Mouse (Mus musculus) hindbrain, embryonic 16.5 days (tissue): ENCODE results near the gene Dcaf11. TPM values are rescaled to one million over a fixed set of nuclear protein-coding genes. Genes with fewer than 3 reads are reported as not detected.

Experiments used
- ATAC-seq: fragments of 200-750 bp; cut with Nextera tagmentation; 2 replicates; pipeline ENCODE4 v1.8.0; 2017; ENCODE audit warnings: moderate TSS enrichment, moderate library complexity
- H3K27ac ChIP-seq: fragments of 300-500 bp; sonication (generic); 2 replicates; pipeline ENCODE4 v1.5.1; 2014; ENCODE audit warnings: low read depth, mild to moderate bottlenecking, control low read depth, low read length, moderate library complexity
- H3K27me3 ChIP-seq: fragments of 300-500 bp; sonication (generic); replicated peaks from 2 replicates; pipeline ENCODE4 v1.6.1; 2014; ENCODE audit warnings: low read length; ENCODE audit not compliant: control insufficient read depth, insufficient read depth
- H3K36me3 ChIP-seq: fragments of 300-500 bp; sonication (generic); 2 replicates; pipeline ENCODE4 v1.6.1; 2014; ENCODE audit warnings: mild to moderate bottlenecking, low read length, moderate library complexity, mixed read lengths; ENCODE audit not compliant: control insufficient read depth, insufficient read depth
- H3K4me1 ChIP-seq: fragments of 300-500 bp; sonication (generic); 2 replicates; pipeline ENCODE4 v1.6.1; 2014; ENCODE audit warnings: low read depth, low read length; ENCODE audit not compliant: control insufficient read depth, insufficient read depth
- H3K4me2 ChIP-seq: fragments of 300-500 bp; sonication (generic); 2 replicates; pipeline ENCODE4 v1.6.1; 2014; ENCODE audit warnings: mild to moderate bottlenecking, low read length, control low read depth, moderate library complexity
- H3K4me3 ChIP-seq: fragments of 300-500 bp; sonication (generic); 2 replicates; pipeline ENCODE4 v1.5.1; 2014; ENCODE audit warnings: mild to moderate bottlenecking, low read length, control low read depth, moderate library complexity
- H3K9ac ChIP-seq: fragments of 300-500 bp; sonication (generic); 2 replicates; pipeline ENCODE4 v1.6.1; 2014; ENCODE audit warnings: low read depth, mild to moderate bottlenecking, control low read depth, low read length, moderate library complexity
- H3K9me3 ChIP-seq: fragments of 300-500 bp; sonication (generic); 2 replicates; pipeline ENCODE4 v1.6.1; 2014; ENCODE audit warnings: mild to moderate bottlenecking, low read length, moderate library complexity; ENCODE audit not compliant: control insufficient read depth
- WGBS: fragments of 180-500 bp; shearing (Covaris S2); extraction: QIAGEN DNeasy Blood & Tissue Kit; methylation state at CpG from one replicate; pipeline ENCODE4 v1.1.7; 2014; 5-methylcytosine and 5-hydroxymethylcytosine counted together
- polyA plus RNA-seq: library from polyadenylated mRNA; unstranded; fragments of >200 nt; fragmentation: Nextera tagmentation; extraction: Ambion mirVana; gene quantifications from 2 replicates; pipeline ENCODE4 v1.2.1, GENCODE M21; 2015

Gene Dcaf11
- polyA plus RNA-seq = 110 and 127 TPM in 2 replicates

GRCm38 (mm10) chr14:55559799-55560201 lies at the start of gene Dcaf11:
Dcaf11 (plus strand) TSS chr14:55560006.
- H3K4me1 ChIP-seq = peaks cover 15% of the 10 kb centered on the region
- WGBS = under 1% methylated on average over 27 of the region's 27 CpGs
- H3K27me3 ChIP-seq = no peaks in the 10 kb centered on the region
- H3K4me2 ChIP-seq = peak within 1 kb of the TSS; percentile 87
- peak within 1 kb of the TSS; percentile 88 for H3K9ac ChIP-seq
- H3K4me3 ChIP-seq = peak within 1 kb of the TSS; percentile 67
- H3K36me3 ChIP-seq = peaks cover 5% of the 10 kb centered on the region
- H3K27ac ChIP-seq = peak within 1 kb of the TSS; percentile 98
- ATAC-seq = peak; percentile 76
- no peaks in the 10 kb centered on the region for H3K9me3 ChIP-seq

DNA sequence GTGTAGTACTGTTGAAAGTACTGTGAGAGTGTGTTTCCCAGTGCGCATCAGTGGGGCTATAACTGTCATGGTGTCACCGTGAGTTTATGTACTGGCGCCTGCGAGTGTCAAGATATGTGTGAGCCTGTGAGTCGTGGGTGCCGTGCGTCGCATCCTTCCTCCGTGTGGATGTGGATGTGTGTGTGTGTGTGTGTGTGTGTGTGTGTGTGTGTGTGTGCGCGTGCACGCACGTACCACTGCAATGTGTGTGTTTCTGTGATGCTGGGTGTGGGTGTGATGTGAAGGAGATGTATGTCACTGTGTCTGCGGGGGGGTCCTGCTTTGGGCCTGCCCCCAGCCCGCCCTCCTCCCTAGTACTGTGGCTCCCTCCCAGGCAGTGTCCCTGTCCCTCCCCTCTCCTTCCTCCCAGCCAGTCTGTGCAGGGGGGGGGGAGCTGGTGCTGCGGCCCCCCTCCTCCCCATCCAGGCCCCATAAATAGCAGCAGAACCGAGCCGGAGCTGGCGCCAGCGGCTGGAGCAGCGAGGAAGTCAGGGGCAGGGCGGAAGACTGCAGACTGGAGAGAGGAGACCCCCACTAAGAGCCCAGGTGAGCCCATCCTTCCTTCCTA lies 49.6 kb upstream of the Dcaf11 start, which contains the start of gene Cpne6:
Cpne6 (plus strand) TSS at position 321 of the 607 bp plus-strand sequence.
- ATAC-seq = peak; percentile 22; the same call in 1 of the 2 replicates
- Histone ChIP-seq H3K36me3 (peaks cover 8% of the 10 kb centered on the region), H3K4me2 (peak within 1 kb of the TSS; percentile 23; the same call in 1 of the 2 replicates), H3K9ac (peak within 1 kb of the TSS; percentile 55), H3K4me1 (peaks cover 5% of the 10 kb centered on the region; the same call in 1 of the 2 replicates), H3K9me3 (no peaks in the 10 kb centered on the region), H3K27ac (no peak within 1 kb of the TSS), H3K27me3 (no peaks in the 10 kb centered on the region), H3K4me3 (no peak within 1 kb of the TSS; the same call in 1 of the 2 replicates)
- 71% methylated on average over 21 of the region's 22 CpGs for WGBS

GRCm38 (mm10) chr14:55511037-55511436 lies 48.8 kb upstream of the Dcaf11 start:
- H3K27me3 ChIP-seq = no peaks in the 10 kb centered on the region
- H3K9ac ChIP-seq = peak overlapping the region; percentile 55; the same call in 1 of the 2 replicates
- peaks cover 5% of the 10 kb centered on the region; the same call in 1 of the 2 replicates for H3K4me1 ChIP-seq
- H3K9me3 ChIP-seq = no peaks in the 10 kb centered on the region
- H3K4me3 ChIP-seq = no peak overlapping the region; the same call in 1 of the 2 replicates
- no peak overlapping the region for H3K27ac ChIP-seq
- ATAC-seq = peak; percentile 63
- peak overlapping the region; percentile 23; the same call in 1 of the 2 replicates for H3K4me2 ChIP-seq
- 46% methylated on average over 7 of the region's 7 CpGs for WGBS
- H3K36me3 ChIP-seq = peaks cover 8% of the 10 kb centered on the region

DNA sequence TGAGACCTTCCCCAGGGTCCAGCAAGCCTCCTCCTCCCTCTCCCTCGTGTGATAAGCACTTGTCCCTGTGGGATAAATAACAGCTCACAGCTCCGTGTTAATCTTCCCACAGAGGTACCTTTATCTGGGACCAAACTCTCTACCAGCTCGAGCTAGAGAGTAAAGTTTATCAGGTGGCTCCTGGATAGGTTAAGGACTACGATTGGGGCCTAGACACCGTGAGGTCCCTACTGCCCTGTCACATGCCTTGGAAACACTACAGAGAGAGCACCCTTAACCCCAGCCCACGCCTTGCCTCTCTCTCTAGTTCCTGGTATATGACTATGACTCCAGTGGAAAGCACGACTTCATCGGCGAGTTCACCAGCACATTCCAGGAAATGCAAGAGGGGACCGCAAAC lies 45.9 kb upstream of the Dcaf11 start:
- no peak for ATAC-seq
- Histone ChIP-seq H3K27ac (no peak overlapping the region), H3K4me2 (no peak overlapping the region), H3K4me3 (no peak overlapping the region), H3K9ac (no peak overlapping the region), H3K4me1 (peaks cover 7% of the 10 kb centered on the region), H3K27me3 (no peaks in the 10 kb centered on the region), H3K36me3 (no peaks in the 10 kb centered on the region), H3K9me3 (no peaks in the 10 kb centered on the region)
- WGBS = 68% methylated on average over 10 of the region's 10 CpGs

DNA sequence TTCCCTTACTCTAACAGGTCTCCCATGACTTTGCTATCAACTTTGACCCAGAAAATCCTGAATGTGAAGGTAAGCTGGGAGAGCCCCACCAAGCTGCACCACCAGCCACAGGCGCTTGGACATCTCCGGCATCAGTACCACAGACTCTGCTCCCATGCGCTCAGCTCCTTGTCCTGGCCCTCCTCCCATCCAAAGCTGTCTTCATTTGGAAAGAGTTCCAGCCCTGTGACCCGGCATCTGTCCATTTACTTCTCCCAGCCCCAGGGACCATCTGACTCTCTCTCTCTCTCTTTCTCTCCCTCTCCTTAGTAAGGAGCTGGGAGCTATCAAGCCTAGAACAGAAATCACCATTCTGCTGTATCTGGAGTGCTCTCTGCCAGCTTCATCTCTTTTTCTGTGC lies 44.0 kb upstream of the Dcaf11 start:
- Histone ChIP-seq H3K36me3 (no peaks in the 10 kb centered on the region), H3K4me1 (peaks cover 17% of the 10 kb centered on the region), H3K27me3 (no peaks in the 10 kb centered on the region), H3K9me3 (no peaks in the 10 kb centered on the region), H3K4me3 (no peak overlapping the region), H3K4me2 (no peak overlapping the region), H3K9ac (no peak overlapping the region), H3K27ac (no peak overlapping the region)
- WGBS = 88% methylated on average over 4 of the region's 4 CpGs
- no peak for ATAC-seq

- H3K9ac ChIP-seq = no peak overlapping the region
- ATAC-seq = peak; percentile 76
- 0 out of 2 replicates have a peak, but pooled peaks cover 3% of the 10 kb centered on the region for H3K27me3 ChIP-seq
- H3K9me3 ChIP-seq = no peaks in the 10 kb centered on the region
- H3K4me2 ChIP-seq = no peak overlapping the region
- peaks cover 16% of the 10 kb centered on the region for H3K4me1 ChIP-seq
- 36% methylated on average over 2 of the region's 2 CpGs for WGBS
- no peaks in the 10 kb centered on the region for H3K36me3 ChIP-seq
- H3K27ac ChIP-seq = no peak overlapping the region
- no peak overlapping the region for H3K4me3 ChIP-seq
Measured at GRCm38 (mm10) chr14:55518897-55519296, 40.9 kb upstream of the Dcaf11 start.

DNA sequence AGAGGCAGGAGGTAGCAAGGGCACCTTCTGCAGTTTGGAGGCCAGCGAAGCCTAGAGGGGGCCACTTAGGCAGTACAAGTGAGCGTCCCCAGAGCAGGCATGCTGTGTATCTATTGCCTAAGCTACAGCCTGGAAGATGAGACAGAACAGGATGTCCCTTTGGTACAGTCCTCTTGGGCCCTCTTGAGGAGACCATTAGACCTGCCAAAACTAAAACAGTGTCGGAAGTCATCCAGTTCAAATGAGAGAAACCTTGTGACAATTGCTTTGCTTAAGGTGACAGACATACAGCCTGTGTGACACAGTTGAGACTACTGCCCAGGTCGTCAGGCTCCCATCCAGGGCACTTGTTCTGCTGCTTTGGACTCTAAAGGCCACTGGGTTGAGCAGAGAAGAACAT lies 40.2 kb upstream of the Dcaf11 start:
- Histone ChIP-seq H3K27me3 (0 out of 2 replicates have a peak, but pooled peaks cover 3% of the 10 kb centered on the region), H3K4me1 (peaks cover 16% of the 10 kb centered on the region), H3K9ac (no peak overlapping the region), H3K27ac (0 out of 2 replicates have a peak overlapping the region, but pooled peaks have one; percentile 18), H3K4me2 (no peak overlapping the region; the same call in 1 of the 2 replicates), H3K9me3 (no peaks in the 10 kb centered on the region), H3K36me3 (no peaks in the 10 kb centered on the region), H3K4me3 (no peak overlapping the region)
- 50% methylated on average over 4 of the region's 4 CpGs for WGBS
- no peak for ATAC-seq

- Histone ChIP-seq H3K27ac (peak overlapping the region; percentile 86), H3K27me3 (0 out of 2 replicates have a peak, but pooled peaks cover 3% of the 10 kb centered on the region), H3K36me3 (no peaks in the 10 kb centered on the region), H3K9ac (peak overlapping the region; percentile 72), H3K4me1 (peaks cover 16% of the 10 kb centered on the region), H3K9me3 (no peaks in the 10 kb centered on the region), H3K4me2 (peak overlapping the region; percentile 93), H3K4me3 (peak overlapping the region; percentile 51)
- under 1% methylated on average over 61 of the region's 61 CpGs for WGBS
- peak; percentile 77 for ATAC-seq
Measured at GRCm38 (mm10) chr14:55520451-55521361, 39.1 kb upstream of the Dcaf11 start.

- ATAC-seq = no peak
- 0 out of 2 replicates have a peak, but pooled peaks cover 3% of the 10 kb centered on the region for H3K27me3 ChIP-seq
- no peaks in the 10 kb centered on the region for H3K36me3 ChIP-seq
- no peak overlapping the region for H3K9ac ChIP-seq
- WGBS = 41% methylated on average over 4 of the region's 4 CpGs
- H3K4me3 ChIP-seq = no peak overlapping the region
- no peak overlapping the region for H3K27ac ChIP-seq
- H3K4me1 ChIP-seq = peaks cover 13% of the 10 kb centered on the region
- no peaks in the 10 kb centered on the region for H3K9me3 ChIP-seq
- H3K4me2 ChIP-seq = no peak overlapping the region
Measured at GRCm38 (mm10) chr14:55524062-55524461, 35.7 kb upstream of the Dcaf11 start.
